Mouse (Mus musculus) kidney, postnatal 25 days (tissue): ENCODE results near the gene Odf4.

Source experiments
- DNase-seq, 2 experiments: peaks; one replicate each; pipeline ENCODE4 v3.0.0; 2021; ENCODE audit warnings: mixed read lengths in 2 of 2

Gene Odf4

GRCm38 (mm10) chr11:68901351-68902046 is 25.4 kb downstream of the Odf4 start, which contains the start of gene Rpl26:
Rpl26 (plus strand) TSS chr11:68901583.
- peak; percentile 99 for DNase-seq

- no peak for DNase-seq
Observed at GRCm38 (mm10) chr11:68900519-68901350, 26.1 kb downstream of the Odf4 start.

GRCm38 (mm10) chr11:68899815-68900214 is 27.1 kb downstream of the Odf4 start:
- DNase-seq = no peak

GRCm38 (mm10) chr11:68898790-68899189 is 28.1 kb downstream of the Odf4 start:
- no peak for DNase-seq

- DNase-seq = no peak
Observed at GRCm38 (mm10) chr11:68897838-68898237, 29.0 kb downstream of the Odf4 start.

GRCm38 (mm10) chr11:68897120-68897519 is 29.8 kb downstream of the Odf4 start:
- peak; percentile 59 to 64 for DNase-seq

GRCm38 (mm10) chr11:68896247-68896646 is 30.6 kb downstream of the Odf4 start:
- DNase-seq = no peak

- no peak for DNase-seq
Observed at GRCm38 (mm10) chr11:68893911-68894464, 32.9 kb downstream of the Odf4 start.

GRCm38 (mm10) chr11:68892233-68892832 is 34.5 kb downstream of the Odf4 start:
- DNase-seq = peak; percentile 23 to 59

GRCm38 (mm10) chr11:68891823-68892222 is 35.1 kb downstream of the Odf4 start:
- no peak for DNase-seq

GRCm38 (mm10) chr11:68890625-68891024 is 36.3 kb downstream of the Odf4 start:
- peak in 1 of 2 experiments; percentile 45 for DNase-seq

GRCm38 (mm10) chr11:68888653-68889052 is 38.2 kb downstream of the Odf4 start:
- no peak for DNase-seq

- no peak for DNase-seq
Observed at GRCm38 (mm10) chr11:68888253-68888652, 38.6 kb downstream of the Odf4 start, which contains the start of gene Rnf222. Rnf222 (plus strand) TSS chr11:68888553.

- DNase-seq = no peak
Observed at GRCm38 (mm10) chr11:68886091-68886490, 40.8 kb downstream of the Odf4 start.

GRCm38 (mm10) chr11:68884368-68884767 is 42.5 kb downstream of the Odf4 start:
- no peak for DNase-seq

GRCm38 (mm10) chr11:68883843-68884242 is 43.0 kb downstream of the Odf4 start:
- DNase-seq = no peak

- DNase-seq = no peak
Observed at GRCm38 (mm10) chr11:68882107-68882506, 44.8 kb downstream of the Odf4 start.

GRCm38 (mm10) chr11:68878811-68879210 is 48.1 kb downstream of the Odf4 start:
- DNase-seq = no peak

GRCm38 (mm10) chr11:68874841-68875240 is 52.0 kb downstream of the Odf4 start:
- peak; percentile 77 to 89 for DNase-seq
